Mouse (Mus musculus) liver, postnatal 0 days (tissue): ENCODE results near the gene Gpx3.

ENCODE experiments used
- CTCF ChIP-seq: sonication (generic); IDR thresholded peaks from 2 replicates; pipeline ENCODE4 v1.5.1; 2016; ENCODE audit warnings: antibody characterized with exemption, low read depth
- EP300 ChIP-seq: IDR thresholded peaks from 2 replicates; pipeline ENCODE4 v1.6.1; 2016; ENCODE audit warnings: antibody characterized with exemption, low read depth, mild to moderate bottlenecking

DNA sequence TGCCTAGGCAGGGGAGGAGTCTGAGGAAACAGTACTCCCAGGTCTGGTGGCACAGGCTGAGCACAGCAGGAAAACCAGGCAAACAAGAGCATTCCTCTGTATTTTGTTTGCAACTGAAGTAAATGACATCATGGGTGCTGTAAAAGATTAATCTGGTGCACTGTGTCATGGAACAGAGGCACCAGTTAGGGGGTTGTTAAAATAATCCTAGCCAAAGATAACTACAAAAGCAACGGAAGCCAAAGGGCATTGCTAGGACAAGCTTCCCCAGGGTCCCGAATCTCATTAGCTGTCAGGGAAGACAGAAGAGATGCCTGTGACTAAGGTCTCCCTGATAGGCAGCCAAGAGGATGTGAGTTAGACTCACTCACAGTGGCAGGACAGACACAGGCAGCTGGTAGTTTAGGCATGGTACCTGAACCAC is 21.2 kb upstream of the Gpx3 start:
- TF ChIP-seq CTCF (no peak), EP300 (peak; percentile 44)
